In the genomic region with DNA sequence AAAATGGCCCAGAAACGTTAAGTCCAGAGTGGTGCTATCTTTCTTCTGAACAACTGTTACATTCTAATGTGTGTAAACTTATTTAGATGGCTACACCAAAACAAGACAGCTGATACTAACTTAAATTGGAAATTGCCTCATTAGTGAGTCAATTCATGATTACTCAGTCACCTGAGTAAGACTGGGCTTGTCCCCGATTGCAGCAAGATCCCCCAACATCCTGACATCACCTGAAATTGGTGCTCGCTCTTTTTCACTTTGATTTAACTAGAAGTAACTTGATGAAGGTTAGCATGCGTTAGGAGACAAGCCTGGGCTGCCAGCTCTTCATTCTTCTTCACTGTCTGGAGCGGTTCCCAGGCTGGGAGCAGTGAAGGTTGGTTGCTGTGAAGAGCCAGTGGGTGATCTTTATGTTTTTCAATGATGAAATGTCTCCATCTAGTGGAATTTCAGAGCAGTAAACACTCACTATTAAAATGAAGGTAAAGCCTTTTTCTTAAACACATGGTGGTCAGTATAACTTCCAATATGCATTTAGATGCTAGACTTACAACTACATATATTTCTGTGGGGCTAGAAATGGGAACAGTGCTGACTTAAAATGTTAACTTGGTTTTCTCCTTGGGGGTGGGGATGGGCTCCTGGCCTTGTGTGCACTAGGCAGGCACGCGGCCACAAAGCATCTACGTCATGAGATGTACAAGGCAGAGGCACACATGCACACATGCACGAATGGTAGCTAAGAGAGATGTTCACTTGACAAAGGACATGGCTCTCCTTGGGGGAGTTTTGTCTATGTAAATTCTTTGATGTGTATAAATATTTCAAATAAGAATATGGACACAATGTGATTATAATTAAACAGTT, we compare ENCODE assay signal across 9 mouse cellular contexts.
DNase-seq lines count a peak whose midpoint lies in the region; ATAC-seq and TF ChIP-seq lines count a peak whose summit lies in the region.
"Had no signal": no experiment of that assay in that cellular context is flagged by ENCODE, and none has a peak within 500 bp of the region (broad histone marks: within the 10 kb centered on the region; RNA-seq: fewer than 3 reads in every experiment).

No protein-coding gene starts in this region.

- WGBS in liver, adult 2 months: 62% methylated on average over 9 of the region's 9 CpGs
- 63% methylated on average over 9 of the region's 9 CpGs for WGBS in bone marrow, adult 2 months
- WGBS in hindbrain, embryonic 14.5 days: 45% methylated on average over 9 of the region's 9 CpGs
- 49% methylated on average over 9 of the region's 9 CpGs for WGBS in midbrain, embryonic 16.5 days

- no peaks in the 10 kb centered on the region for H3K79me2 ChIP-seq in liver, adult 2 months (ENCODE audit: control insufficient read depth, insufficient read depth, low read length)

- no peaks in the 10 kb centered on the region for H3K27me3 ChIP-seq in liver, adult 2 months (ENCODE audit: control insufficient read depth, insufficient read depth, low read length)
- H3K27me3 ChIP-seq in hindbrain, embryonic 14.5 days (ENCODE audit: control insufficient read depth, insufficient read depth, low read length): no peaks in the 10 kb centered on the region
- no peaks in the 10 kb centered on the region for H3K27me3 ChIP-seq in midbrain, embryonic 16.5 days (ENCODE audit: control insufficient read depth, insufficient read depth, low read depth, low read length)

- no peak overlapping the region for H3K27ac ChIP-seq in liver, adult 2 months (replicated peaks; ENCODE audit: insufficient read depth, low read depth, low read length)
- H3K27ac ChIP-seq in bone marrow, adult 2 months (ENCODE audit: control insufficient read depth, insufficient read depth, low read depth, low read length, poor library complexity): no peak overlapping the region
- 0 out of 2 replicates have a peak overlapping the region, but pooled peaks have one; percentile 27 for H3K27ac ChIP-seq in embryonic fibroblast, embryonic 13.5 days (ENCODE audit: insufficient read depth, low read length)
- peak overlapping the region; percentile 70 for H3K27ac ChIP-seq in hindbrain, embryonic 14.5 days
- H3K27ac ChIP-seq in midbrain, embryonic 16.5 days (ENCODE audit: low read length): peak overlapping the region; percentile 59
- H3K27ac ChIP-seq: macrophage had no signal

- H3K4me2 ChIP-seq in hindbrain, embryonic 14.5 days (replicated peaks): no peak overlapping the region
- H3K4me2 ChIP-seq in midbrain, embryonic 16.5 days (ENCODE audit: low read length): no peak overlapping the region

- intact Hi-C loops in left cerebral cortex, postnatal 14 days (cut with DNase I): loop anchor here (1.0 kb wide), 1 partner anchor 349 kb away; no protein-coding TSS in a partner anchor

- no peaks in the 10 kb centered on the region for H3K36me3 ChIP-seq in liver, adult 2 months (ENCODE audit: control insufficient read depth, insufficient read depth, low read length)
- peaks cover 35% of the 10 kb centered on the region for H3K36me3 ChIP-seq in hindbrain, embryonic 14.5 days (replicated peaks; ENCODE audit: control insufficient read depth, insufficient read depth)
- H3K36me3 ChIP-seq in midbrain, embryonic 16.5 days (ENCODE audit: control insufficient read depth, insufficient read depth, low read length): peaks cover 8% of the 10 kb centered on the region

- no peaks in the 10 kb centered on the region for H3K9me3 ChIP-seq in hindbrain, embryonic 14.5 days (ENCODE audit: control insufficient read depth, low read length)
- no peaks in the 10 kb centered on the region for H3K9me3 ChIP-seq in midbrain, embryonic 16.5 days (replicated peaks; ENCODE audit: control insufficient read depth, low read length, poor library complexity, severe bottlenecking)

- peak; percentile 60 for DNase-seq in liver, adult 2 months (ENCODE audit: extremely low read depth, low read depth, low spot score)
- no peak for DNase-seq in liver
- DNase-seq in hindbrain, embryonic 14.5 days (ENCODE audit: low spot score): peak; percentile 88
- DNase-seq in left cerebral cortex, postnatal 14 days (ENCODE audit: low spot score in 2 of 2): peak; percentile 69 to 73
- DNase-seq in thymus, postnatal 0 days (ENCODE audit: low spot score): peak; percentile 65

- no peak for TF ChIP-seq POLR2A in liver, adult 2 months (IDR thresholded peaks at IDR 0.05; ENCODE audit: extremely low read depth, insufficient read depth, low read length)
- TF ChIP-seq POLR2A in bone marrow, adult 2 months (IDR thresholded peaks at IDR 0.05; ENCODE audit: borderline replicate concordance, control insufficient read depth, low read depth, low read length): no peak
- TF ChIP-seq POLR2A in embryonic fibroblast, embryonic 13.5 days (IDR thresholded peaks at IDR 0.05; ENCODE audit: low read depth, low read length): no peak

- no peak overlapping the region for H3K4me3 ChIP-seq in liver, adult 2 months (ENCODE audit: insufficient read depth, low read depth, low read length)
- H3K4me3 ChIP-seq in bone marrow, adult 2 months (replicated peaks; ENCODE audit: control insufficient read depth, low read depth, low read length): no peak overlapping the region
- no peak overlapping the region for H3K4me3 ChIP-seq in embryonic fibroblast, embryonic 13.5 days (ENCODE audit: insufficient read depth, low read length)
- H3K4me3 ChIP-seq in hindbrain, embryonic 14.5 days (replicated peaks; ENCODE audit: low read length): no peak overlapping the region
- no peak overlapping the region for H3K4me3 ChIP-seq in midbrain, embryonic 16.5 days (ENCODE audit: low read depth, low read length)

- H3K9ac ChIP-seq in liver, adult 2 months (ENCODE audit: low read depth, low read length): no peak overlapping the region
- H3K9ac ChIP-seq in hindbrain, embryonic 14.5 days: peak overlapping the region; percentile 44; the same call in 1 of the 2 replicates
- peak overlapping the region; percentile 38; the same call in 1 of the 2 replicates for H3K9ac ChIP-seq in midbrain, embryonic 16.5 days (ENCODE audit: low read depth, low read length)

- ATAC-seq in hindbrain, embryonic 14.5 days (ENCODE audit: low FRiP score): peak; percentile 80
- peak; percentile 85 for ATAC-seq in midbrain, embryonic 16.5 days

- no peaks in the 10 kb centered on the region for H3K4me1 ChIP-seq in liver, adult 2 months (ENCODE audit: control insufficient read depth, insufficient read depth, low read length)
- no peaks in the 10 kb centered on the region; the same call in 1 of the 2 replicates for H3K4me1 ChIP-seq in bone marrow, adult 2 months (ENCODE audit: control insufficient read depth, insufficient read depth, low read length)
- peaks cover 19% of the 10 kb centered on the region for H3K4me1 ChIP-seq in embryonic fibroblast, embryonic 13.5 days (ENCODE audit: control insufficient read depth, insufficient read depth, low read length)
- H3K4me1 ChIP-seq in hindbrain, embryonic 14.5 days (replicated peaks; ENCODE audit: control insufficient read depth, insufficient read depth, low read length): peaks cover 60% of the 10 kb centered on the region
- peaks cover 41% of the 10 kb centered on the region for H3K4me1 ChIP-seq in midbrain, embryonic 16.5 days (ENCODE audit: control insufficient read depth, insufficient read depth, low read length)

- TF ChIP-seq CTCF in liver, adult 2 months (IDR thresholded peaks at IDR 0.05; ENCODE audit: low read depth, low read length): peak; percentile 70
- peak; percentile 32 for TF ChIP-seq CTCF in bone marrow, adult 2 months (IDR thresholded peaks at IDR 0.05; ENCODE audit: control insufficient read depth, insufficient read depth, low read length)
- no peak for TF ChIP-seq CTCF in embryonic fibroblast, embryonic 13.5 days (IDR thresholded peaks at IDR 0.05; ENCODE audit: borderline replicate concordance, insufficient read depth, low read length)

Comparison
In these comparisons a context has a peak if more than half of its experiments do, and no peak if none do; other contexts are left out.
1. H3K27ac ChIP-seq: peak in embryonic fibroblast, embryonic 13.5 days (single experiment), hindbrain, embryonic 14.5 days (single experiment) and midbrain, embryonic 16.5 days (single experiment); none in liver, adult 2 months (single experiment) and bone marrow, adult 2 months (single experiment).